25 mouse cellular contexts compared by ENCODE assay signal in genomic region chr14:22810531-22810930, GRCm38 (mm10).
DNase-seq lines count a peak whose midpoint lies in the region; ATAC-seq lines count a peak whose summit lies in the region.
"Had no signal": no experiment of that assay in that cellular context is flagged by ENCODE, and none has a peak within 500 bp of the region (broad histone marks: within the 10 kb centered on the region; RNA-seq: fewer than 3 reads in every experiment).

No protein-coding gene starts in this region.

- no peak overlapping the region for H3K4me2 ChIP-seq in kidney, embryonic 14.5 days (replicated peaks; ENCODE audit: low read depth, low read length)
- no peak overlapping the region for H3K4me2 ChIP-seq in lung, embryonic 15.5 days
- H3K4me2 ChIP-seq in intestine, embryonic 16.5 days (ENCODE audit: low read depth, low read length) = no peak overlapping the region
- no peak overlapping the region for H3K4me2 ChIP-seq in stomach, embryonic 16.5 days (ENCODE audit: low read depth, low read length)
- H3K4me2 ChIP-seq in forebrain, embryonic 13.5 days = no peak overlapping the region
- H3K4me2 ChIP-seq: embryonic facial prominence, embryonic 13.5 days; forebrain, embryonic 12.5 days; heart, embryonic 15.5 days; hindbrain, embryonic 15.5 days; midbrain, embryonic 11.5 days; neural tube, embryonic 15.5 days had no signal

- 61% methylated on average over 1 of the region's 1 CpGs for WGBS in kidney, embryonic 14.5 days
- 26% methylated on average over 1 of the region's 1 CpGs for WGBS in lung, embryonic 15.5 days
- WGBS in intestine, embryonic 16.5 days = 41% methylated on average over 1 of the region's 1 CpGs
- 47% methylated on average over 1 of the region's 1 CpGs for WGBS in stomach, embryonic 16.5 days
- WGBS in forebrain, embryonic 13.5 days = 58% methylated on average over 1 of the region's 1 CpGs

- no peak for DNase-seq in kidney, postnatal 25 days
- no peak for DNase-seq in lung, postnatal 25 days (ENCODE audit: low spot score)
- DNase-seq: adrenal gland, adult 2 months; cerebellum, adult 2 months; cerebellum, postnatal 25 days; gastrocnemius, postnatal 14 days; heart, adult 18-20 months; kidney, adult 11 months; left cerebral cortex, postnatal 4 days; liver; liver, postnatal 0 days; right cerebral cortex, adult 18-20 months; right cerebral cortex, postnatal 4 days had no signal

- no peak for ATAC-seq in kidney, embryonic 14.5 days (ENCODE audit: low FRiP score, low TSS enrichment)
- no peak for ATAC-seq in lung, embryonic 15.5 days (ENCODE audit: borderline replicate concordance, extremely low read depth, low FRiP score, low TSS enrichment)
- 0 out of 2 replicates have a peak, but pooled peaks have one; percentile 31 for ATAC-seq in intestine, embryonic 16.5 days
- ATAC-seq in stomach, embryonic 16.5 days (ENCODE audit: insufficient read depth, low FRiP score) = no peak
- no peak for ATAC-seq in forebrain, embryonic 13.5 days
- ATAC-seq: liver, postnatal 0 days had no signal

- no peaks in the 10 kb centered on the region for H3K9me3 ChIP-seq in kidney, embryonic 14.5 days (ENCODE audit: control insufficient read depth, low read length)
- no peaks in the 10 kb centered on the region for H3K9me3 ChIP-seq in lung, embryonic 15.5 days
- H3K9me3 ChIP-seq in intestine, embryonic 16.5 days (ENCODE audit: control insufficient read depth, low read length) = no peaks in the 10 kb centered on the region
- H3K9me3 ChIP-seq in stomach, embryonic 16.5 days (replicated peaks; ENCODE audit: control insufficient read depth, low read length) = no peaks in the 10 kb centered on the region
- no peaks in the 10 kb centered on the region for H3K9me3 ChIP-seq in forebrain, embryonic 13.5 days (replicated peaks)
- H3K9me3 ChIP-seq: embryonic facial prominence, embryonic 13.5 days; forebrain, embryonic 12.5 days; heart, embryonic 15.5 days; hindbrain, embryonic 15.5 days; neural tube, embryonic 15.5 days had no signal

- no peak overlapping the region for H3K9ac ChIP-seq in kidney, embryonic 14.5 days (ENCODE audit: low read depth, low read length)
- no peak overlapping the region for H3K9ac ChIP-seq in lung, embryonic 15.5 days
- no peak overlapping the region for H3K9ac ChIP-seq in intestine, embryonic 16.5 days (ENCODE audit: low read depth, low read length)
- H3K9ac ChIP-seq in stomach, embryonic 16.5 days (ENCODE audit: low read length) = no peak overlapping the region
- no peak overlapping the region for H3K9ac ChIP-seq in forebrain, embryonic 13.5 days
- H3K9ac ChIP-seq: embryonic facial prominence, embryonic 13.5 days; forebrain, embryonic 12.5 days; heart, embryonic 15.5 days; hindbrain, embryonic 15.5 days; liver, postnatal 0 days; neural tube, embryonic 15.5 days had no signal

- no peak overlapping the region for H3K4me3 ChIP-seq in kidney, embryonic 14.5 days (ENCODE audit: low read length)
- no peak overlapping the region for H3K4me3 ChIP-seq in lung, embryonic 15.5 days
- H3K4me3 ChIP-seq in intestine, embryonic 16.5 days (ENCODE audit: low read length) = no peak overlapping the region
- H3K4me3 ChIP-seq in stomach, embryonic 16.5 days (replicated peaks; ENCODE audit: low read length) = no peak overlapping the region
- H3K4me3 ChIP-seq in forebrain, embryonic 13.5 days = no peak overlapping the region
- H3K4me3 ChIP-seq: embryonic facial prominence, embryonic 13.5 days; erythroblast, embryonic 14.5 days; forebrain, embryonic 12.5 days; heart, embryonic 15.5 days; hindbrain, embryonic 15.5 days; neural tube, embryonic 15.5 days had no signal

- H3K4me1 ChIP-seq in kidney, embryonic 14.5 days (ENCODE audit: control insufficient read depth, insufficient read depth, low read length) = peaks cover 70% of the 10 kb centered on the region
- H3K4me1 ChIP-seq in lung, embryonic 15.5 days = peaks cover 78% of the 10 kb centered on the region
- H3K4me1 ChIP-seq in intestine, embryonic 16.5 days (ENCODE audit: control insufficient read depth, insufficient read depth, low read length) = peaks cover 39% of the 10 kb centered on the region
- H3K4me1 ChIP-seq in stomach, embryonic 16.5 days (ENCODE audit: control insufficient read depth, insufficient read depth, low read length) = peaks cover 57% of the 10 kb centered on the region
- peaks cover 28% of the 10 kb centered on the region for H3K4me1 ChIP-seq in forebrain, embryonic 13.5 days

- peak overlapping the region; percentile 94 for H3K27ac ChIP-seq in kidney, embryonic 14.5 days (ENCODE audit: low read depth, low read length)
- peak overlapping the region; percentile 66 for H3K27ac ChIP-seq in lung, embryonic 15.5 days
- H3K27ac ChIP-seq in intestine, embryonic 16.5 days (ENCODE audit: low read length) = peak overlapping the region; percentile 67; the same call in 1 of the 2 replicates
- peak overlapping the region; percentile 75 for H3K27ac ChIP-seq in stomach, embryonic 16.5 days (ENCODE audit: low read length)
- H3K27ac ChIP-seq in forebrain, embryonic 13.5 days = no peak overlapping the region
- H3K27ac ChIP-seq: embryonic facial prominence, embryonic 13.5 days; forebrain, embryonic 12.5 days; hindbrain, embryonic 15.5 days; neural tube, embryonic 15.5 days had no signal

- no peaks in the 10 kb centered on the region for H3K36me3 ChIP-seq in kidney, embryonic 14.5 days (ENCODE audit: control insufficient read depth, insufficient read depth, low read length)
- no peaks in the 10 kb centered on the region for H3K36me3 ChIP-seq in lung, embryonic 15.5 days
- H3K36me3 ChIP-seq in intestine, embryonic 16.5 days (ENCODE audit: control insufficient read depth, insufficient read depth, low read length) = no peaks in the 10 kb centered on the region
- H3K36me3 ChIP-seq in stomach, embryonic 16.5 days (ENCODE audit: control insufficient read depth, insufficient read depth, low read length) = no peaks in the 10 kb centered on the region
- no peaks in the 10 kb centered on the region for H3K36me3 ChIP-seq in forebrain, embryonic 13.5 days (ENCODE audit: poor library complexity, severe bottlenecking)
- H3K36me3 ChIP-seq: embryonic facial prominence, embryonic 13.5 days; forebrain, embryonic 12.5 days; heart, embryonic 15.5 days; hindbrain, embryonic 15.5 days; neural tube, embryonic 15.5 days had no signal

- no peaks in the 10 kb centered on the region for H3K27me3 ChIP-seq in kidney, embryonic 14.5 days (ENCODE audit: control insufficient read depth, insufficient read depth, low read length)
- no peaks in the 10 kb centered on the region for H3K27me3 ChIP-seq in lung, embryonic 15.5 days
- H3K27me3 ChIP-seq in intestine, embryonic 16.5 days (replicated peaks; ENCODE audit: control insufficient read depth, insufficient read depth, low read length) = no peaks in the 10 kb centered on the region
- H3K27me3 ChIP-seq in stomach, embryonic 16.5 days (ENCODE audit: control insufficient read depth, insufficient read depth, low read length) = no peaks in the 10 kb centered on the region
- peaks cover 58% of the 10 kb centered on the region for H3K27me3 ChIP-seq in forebrain, embryonic 13.5 days
- H3K27me3 ChIP-seq: embryonic facial prominence, embryonic 13.5 days; heart, embryonic 15.5 days had no signal
